Mouse (Mus musculus) heart, postnatal 0 days (tissue): ENCODE measurements at regions not wholly inside any gene's neighbourhood (a gene's known extent, or its start where the extent isn't known, plus 50 kb on each side); places are given as distances from the start of the nearest gene placed in this dataset.

Experiments
- ATAC-seq: fragments of 200-750 bp; cut with Nextera tagmentation; 2 replicates; pipeline ENCODE4 v1.8.0; 2017; ENCODE audit warnings: low read depth, moderate number of reproducible peaks, moderate library complexity; ENCODE audit not compliant: insufficient read depth
- DNase-seq: peaks from one replicate; pipeline ENCODE4 v3.0.0-alpha.2; 2016; ENCODE audit warnings: low spot score
- H3K27ac ChIP-seq: fragments of 300-500 bp; sonication (generic); 2 replicates; pipeline ENCODE4 v1.5.1; 2014; ENCODE audit warnings: low read depth, mild to moderate bottlenecking
- H3K27me3 ChIP-seq: fragments of 300-500 bp; sonication (generic); 2 replicates; pipeline ENCODE4 v1.6.1; 2014; ENCODE audit warnings: low read length, mixed read lengths; ENCODE audit not compliant: control insufficient read depth, insufficient read depth
- H3K36me3 ChIP-seq: fragments of 300-500 bp; sonication (generic); replicated peaks from 2 replicates; pipeline ENCODE4 v1.6.1; 2014; ENCODE audit warnings: low read length, mixed read lengths; ENCODE audit not compliant: control insufficient read depth, insufficient read depth
- H3K4me1 ChIP-seq: fragments of 300-500 bp; sonication (generic); 2 replicates; pipeline ENCODE4 v1.6.1; 2014; ENCODE audit warnings: antibody characterized with exemption; ENCODE audit not compliant: control insufficient read depth, insufficient read depth
- H3K4me2 ChIP-seq: fragments of 300-500 bp; sonication (generic); 2 replicates; pipeline ENCODE4 v1.6.1; 2014; ENCODE audit warnings: low read depth, mild to moderate bottlenecking, low read length, moderate library complexity
- H3K4me3 ChIP-seq: fragments of 300-500 bp; sonication (generic); 2 replicates; pipeline ENCODE4 v1.5.1; 2014; ENCODE audit warnings: low read depth, low read length
- H3K9ac ChIP-seq: fragments of 300-500 bp; sonication (generic); replicated peaks from 2 replicates; pipeline ENCODE4 v1.6.1; 2014; ENCODE audit warnings: low read depth, low read length, mixed read lengths
- H3K9me3 ChIP-seq: fragments of 300-500 bp; sonication (generic); replicated peaks from 2 replicates; pipeline ENCODE4 v1.6.1; 2016; ENCODE audit warnings: low read length; ENCODE audit not compliant: control insufficient read depth
- CTCF ChIP-seq: IDR thresholded peaks from 2 replicates; pipeline ENCODE4 v1.5.1; 2016; ENCODE audit warnings: antibody characterized with exemption, control low read depth, low read depth
- EP300 ChIP-seq: IDR thresholded peaks from 2 replicates; pipeline ENCODE4 v1.6.1; 2016; ENCODE audit warnings: antibody characterized with exemption, low read depth
- WGBS: fragments of 180-500 bp; shearing (Covaris S2); extraction: QIAGEN DNeasy Blood & Tissue Kit; methylation state at CpG from one replicate; pipeline ENCODE4 v1.1.7; 2014; 5-methylcytosine and 5-hydroxymethylcytosine counted together

GRCm38 (mm10) chr12:99097618-99098066, 177.3 kb downstream of the Ttc8 start:
- 66% methylated on average over 17 of the region's 17 CpGs for WGBS
- Histone ChIP-seq H3K4me3 (no peak overlapping the region), H3K4me2 (peak overlapping the region; percentile 9; the same call in 1 of the 2 replicates), H3K9me3 (no peaks in the 10 kb centered on the region), H3K9ac (no peak overlapping the region), H3K4me1 (no peaks in the 10 kb centered on the region), H3K36me3 (no peaks in the 10 kb centered on the region), H3K27me3 (no peaks in the 10 kb centered on the region), H3K27ac (peak overlapping the region; percentile 75)
- TF ChIP-seq EP300 (peak; percentile 70), CTCF (no peak)
- DNase-seq (peak; percentile 14), ATAC-seq (peak; percentile 81)

GRCm38 (mm10) chr12:99099881-99100280, 179.5 kb downstream of the Ttc8 start:
- DNase-seq (no peak), ATAC-seq (no peak)
- no peaks in the 10 kb centered on the region for H3K27me3 ChIP-seq
- no peaks in the 10 kb centered on the region for H3K36me3 ChIP-seq
- no peaks in the 10 kb centered on the region for H3K9me3 ChIP-seq
- no peak for TF ChIP-seq CTCF
- TF ChIP-seq EP300: no peak
- 75% methylated on average over 7 of the region's 7 CpGs for WGBS
- H3K4me3 ChIP-seq: no peak overlapping the region
- H3K27ac ChIP-seq: no peak overlapping the region
- no peak overlapping the region for H3K4me2 ChIP-seq
- H3K9ac ChIP-seq: no peak overlapping the region
- no peaks in the 10 kb centered on the region for H3K4me1 ChIP-seq

GRCm38 (mm10) chr12:99108616-99109015, 188.2 kb downstream of the Ttc8 start:
- no peak for ATAC-seq
- Histone ChIP-seq H3K4me1 (no peaks in the 10 kb centered on the region), H3K36me3 (no peaks in the 10 kb centered on the region), H3K9ac (no peak overlapping the region), H3K27me3 (no peaks in the 10 kb centered on the region), H3K9me3 (0 out of 2 replicates have a peak, but pooled peaks cover 7% of the 10 kb centered on the region), H3K4me3 (no peak overlapping the region), H3K4me2 (no peak overlapping the region), H3K27ac (no peak overlapping the region)
- DNase-seq: no peak
- WGBS: 87% methylated on average over 5 of the region's 5 CpGs
- TF ChIP-seq CTCF: no peak
- no peak for TF ChIP-seq EP300

- Histone ChIP-seq H3K4me3 (no peak overlapping the region), H3K27ac (no peak overlapping the region), H3K9me3 (no peaks in the 10 kb centered on the region), H3K4me2 (no peak overlapping the region), H3K36me3 (no peaks in the 10 kb centered on the region), H3K9ac (no peak overlapping the region), H3K27me3 (no peaks in the 10 kb centered on the region), H3K4me1 (no peaks in the 10 kb centered on the region)
- DNase-seq (no peak), ATAC-seq (no peak)
- no peak for TF ChIP-seq CTCF
- TF ChIP-seq EP300: no peak
- 73% methylated on average over 2 of the region's 2 CpGs for WGBS
Observed at GRCm38 (mm10) chr12:99113781-99114180, 193.4 kb downstream of the Ttc8 start.

DNA sequence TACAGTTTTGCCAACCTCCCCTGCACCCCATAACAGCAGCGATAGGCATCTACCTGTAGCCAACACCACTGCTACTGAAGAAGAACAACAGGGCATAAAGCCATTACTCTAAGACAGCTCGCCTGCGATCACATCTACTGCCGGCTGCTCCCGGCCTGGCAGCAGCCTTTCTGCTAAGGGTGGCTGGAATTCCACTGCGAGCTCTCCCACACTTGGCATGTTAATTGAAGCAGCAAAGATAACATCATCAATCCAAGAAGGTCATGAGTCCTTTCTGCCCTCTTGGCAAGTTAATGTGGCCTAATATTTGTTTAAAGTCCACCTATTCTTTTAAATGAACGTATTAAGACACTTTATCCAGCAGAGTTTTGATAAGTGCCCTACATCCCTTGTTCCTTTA, 196.1 kb downstream of the Ttc8 start:
- ATAC-seq (no peak), DNase-seq (no peak)
- Histone ChIP-seq H3K4me3 (no peak overlapping the region), H3K4me2 (no peak overlapping the region), H3K9me3 (no peaks in the 10 kb centered on the region), H3K9ac (no peak overlapping the region), H3K27ac (no peak overlapping the region), H3K27me3 (no peaks in the 10 kb centered on the region), H3K4me1 (no peaks in the 10 kb centered on the region), H3K36me3 (no peaks in the 10 kb centered on the region)
- 32% methylated on average over 7 of the region's 7 CpGs for WGBS
- TF ChIP-seq CTCF (no peak), EP300 (no peak)

GRCm38 (mm10) chr12:99118381-99119115, 198.2 kb downstream of the Ttc8 start:
- Histone ChIP-seq H3K9ac (no peak overlapping the region), H3K27ac (no peak overlapping the region), H3K27me3 (no peaks in the 10 kb centered on the region), H3K4me3 (no peak overlapping the region), H3K4me1 (no peaks in the 10 kb centered on the region), H3K4me2 (no peak overlapping the region), H3K36me3 (no peaks in the 10 kb centered on the region), H3K9me3 (no peaks in the 10 kb centered on the region)
- no peak for DNase-seq
- TF ChIP-seq EP300 (no peak), CTCF (no peak)
- ATAC-seq: no peak
- WGBS: 83% methylated on average over 12 of the region's 12 CpGs
